Mouse (Mus musculus) kidney, adult 18-20 months (tissue): ENCODE measurements around the gene Rtn4rl1.

Source experiments
- DNase-seq: peaks from one replicate; pipeline ENCODE4 v3.0.0; 2021

The Rtn4rl1 gene

DNA sequence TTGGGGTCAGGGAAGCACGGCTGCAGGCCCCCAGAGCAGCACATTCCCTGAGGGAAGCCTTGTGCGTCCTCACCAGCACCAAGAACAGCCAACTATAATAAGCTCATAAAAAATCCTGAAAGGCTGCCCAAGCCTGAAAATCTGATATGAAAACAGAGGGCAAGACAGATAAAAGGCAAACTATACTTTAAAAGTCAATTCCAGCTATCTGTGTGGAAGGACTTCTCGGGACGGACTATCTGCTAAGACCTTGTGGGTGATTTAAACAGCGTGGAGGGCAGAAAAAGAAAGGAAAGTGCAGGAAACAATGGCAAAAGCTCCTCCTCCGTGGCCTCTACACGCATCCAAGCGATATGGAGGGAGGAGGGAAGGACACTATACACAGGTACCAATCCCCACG is 111.2 kb downstream of the Rtn4rl1 start:
- DNase-seq, result no peak

DNA sequence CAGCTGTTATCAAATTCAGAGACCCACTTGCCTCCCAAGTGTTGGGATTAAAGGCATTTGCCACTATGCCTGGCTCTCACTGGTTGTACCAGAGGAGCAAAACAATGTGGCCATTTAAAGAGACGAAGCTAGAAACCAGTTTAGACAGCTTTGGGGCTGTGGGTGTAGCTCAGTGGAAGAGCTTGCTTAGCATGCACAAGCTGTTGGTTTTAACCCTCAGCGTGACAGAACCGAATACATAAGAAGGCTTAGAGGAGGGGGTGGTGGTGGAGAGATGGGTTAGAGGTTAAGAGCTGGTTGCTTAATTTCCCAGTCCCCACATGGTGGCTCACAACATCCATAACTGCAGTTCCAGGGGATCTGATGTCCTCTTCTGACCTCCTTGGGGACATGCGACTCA is 115.1 kb downstream of the Rtn4rl1 start:
- DNase-seq, result no peak

DNA sequence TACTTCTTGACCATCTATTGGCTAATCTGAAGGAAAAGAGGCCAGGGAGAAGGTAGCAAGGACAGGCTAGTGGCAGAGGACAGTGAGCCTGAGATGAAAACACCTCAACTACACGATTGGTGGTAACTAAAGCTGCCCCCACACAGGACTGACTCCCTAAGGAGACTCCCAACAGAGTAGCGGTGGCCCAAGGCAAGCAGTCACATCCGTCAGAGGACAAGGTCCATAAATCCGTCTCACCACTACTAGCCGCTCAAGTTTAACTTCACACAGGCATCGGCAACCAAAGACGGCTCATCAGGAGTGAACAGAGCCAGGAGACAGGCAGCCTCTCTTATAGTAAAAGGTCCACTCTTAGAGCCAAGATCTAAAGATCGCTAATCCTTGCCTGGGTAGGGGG is 117.2 kb downstream of the Rtn4rl1 start:
- DNase-seq, result no peak

DNA sequence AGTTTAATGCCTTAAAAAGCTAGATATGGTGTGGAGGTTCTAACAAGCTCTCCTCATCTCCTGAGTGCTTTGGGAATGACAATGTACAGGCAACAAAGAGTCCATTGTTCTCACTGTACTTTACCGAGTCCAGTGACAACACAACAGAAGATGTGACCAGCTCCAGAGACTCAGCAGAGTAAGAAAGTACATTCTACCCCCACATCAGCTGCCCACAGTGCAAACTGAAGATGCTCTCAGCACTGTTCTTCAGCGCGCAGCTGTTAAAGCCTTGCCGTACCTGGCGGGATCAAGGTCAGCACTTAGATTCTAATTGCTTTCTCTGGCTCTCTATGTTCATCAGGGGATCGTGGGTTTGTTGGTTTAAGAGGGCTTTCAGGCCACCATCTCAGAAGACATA is 118.2 kb downstream of the Rtn4rl1 start:
- DNase-seq, result no peak

DNA sequence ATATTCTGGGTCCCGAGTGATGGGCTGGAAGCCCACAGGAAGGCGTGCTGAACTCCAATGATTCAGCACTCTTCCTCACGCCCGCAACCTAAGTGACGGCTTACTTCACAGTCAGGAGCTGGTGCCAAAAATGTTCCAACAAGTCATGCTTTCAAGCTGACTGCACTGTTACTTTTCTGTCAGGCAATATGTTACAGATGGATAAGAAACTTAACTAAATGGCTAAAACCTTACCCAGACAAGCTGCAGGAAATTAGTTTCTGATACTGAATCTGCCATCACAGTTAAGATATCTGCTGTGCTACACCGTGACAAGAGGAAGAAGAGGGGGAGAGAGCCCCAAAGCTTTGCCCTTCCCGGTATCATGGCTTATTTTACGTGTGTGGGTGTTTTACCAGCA is 120.3 kb downstream of the Rtn4rl1 start:
- no peak for DNase-seq
